Mouse (Mus musculus) CH12.LX (cell line): ENCODE results near the gene Acp7. TPM values are rescaled to one million over a fixed set of nuclear protein-coding genes. Genes with fewer than 3 reads are reported as not detected.
A peak's percentile ranks its signal among the peaks of the same experiment; 100 is the strongest.
"Not testable (repeated sequence)": the region's sequence is repeated elsewhere in the genome, so short reads cannot be mapped to it uniquely, and the experiment has no call there.

Experiments
- DNase-seq: peaks from one replicate; pipeline ENCODE4 v3.0.0-alpha.2; 2013; ENCODE audit errors: extremely low read depth
- H3K27ac ChIP-seq: 2 replicates; pipeline ENCODE4 v1.5.1; 2012; ENCODE audit warnings: low read depth, mild to moderate bottlenecking, control low read depth, moderate library complexity; ENCODE audit not compliant: insufficient read depth
- H3K27me3 ChIP-seq: replicated peaks from 2 replicates; pipeline ENCODE3; 2012; ENCODE audit warnings: inconsistent platforms
- H3K36me3 ChIP-seq, 2 experiments: replicated peaks in 1 of 2; 2 replicates each; pipeline versions ENCODE3 to v1.6.1; 2012; ENCODE audit warnings: inconsistent platforms in 1 of 2, low read length in 1 of 2, mild to moderate bottlenecking in 1 of 2, mixed read lengths in 1 of 2, moderate library complexity in 1 of 2; ENCODE audit not compliant: control insufficient read depth in 1 of 2, insufficient read depth in 1 of 2
- H3K4me1 ChIP-seq, 2 experiments: 2 replicates each; pipeline ENCODE4 v1.6.1; 2012; ENCODE audit warnings: inconsistent platforms in 1 of 2, moderate library complexity in 1 of 2; ENCODE audit not compliant: insufficient read depth in 2 of 2, control insufficient read depth in 1 of 2
- H3K4me2 ChIP-seq: 2 replicates; pipeline ENCODE4 v1.6.1; 2012; ENCODE audit warnings: low read depth, mild to moderate bottlenecking, control low read depth; ENCODE audit not compliant: poor library complexity, insufficient read depth, severe bottlenecking
- H3K4me3 ChIP-seq, 3 experiments: fragments of 150-350 bp in 1 of 3; sonication (generic) in 1 of 3; replicated peaks in 1 of 3; 2 replicates each; pipeline versions ENCODE3 to v1.5.1; 2011 to 2012; ENCODE audit warnings: low read depth in 2 of 3, low read length in 2 of 3, mild to moderate bottlenecking in 2 of 3, moderate library complexity in 2 of 3, control low read depth in 1 of 3, improper control_type of control experiment in 1 of 3, inconsistent platforms in 1 of 3, mixed read lengths in 1 of 3; ENCODE audit not compliant: poor library complexity in 1 of 3
- H3K79me2 ChIP-seq: replicated peaks from 2 replicates; pipeline ENCODE4 v1.6.1; 2012; ENCODE audit warnings: mild to moderate bottlenecking, moderate library complexity; ENCODE audit not compliant: control insufficient read depth, poor library complexity, insufficient read depth, severe bottlenecking; ENCODE audit errors: extremely low read depth
- H3K9ac ChIP-seq: 2 replicates; pipeline ENCODE4 v1.6.1; 2012; ENCODE audit warnings: low read depth, mild to moderate bottlenecking, control low read depth, moderate library complexity; ENCODE audit not compliant: insufficient read depth
- H3K9me3 ChIP-seq: replicated peaks from 2 replicates; pipeline ENCODE3; 2012; ENCODE audit warnings: low read length, inconsistent platforms, mixed read lengths
- CTCF ChIP-seq, 2 experiments: IDR thresholded peaks in 1 of 2; conservative IDR thresholded peaks in 1 of 2; 2 replicates each; pipeline ENCODE4 v1.5.1; 2011 to 2012; ENCODE audit warnings: low read depth in 2 of 2, low read length in 2 of 2, improper control_type of control experiment in 1 of 2, inconsistent platforms in 1 of 2, mild to moderate bottlenecking in 1 of 2, moderate library complexity in 1 of 2
- ELF1 ChIP-seq: IDR thresholded peaks from 2 replicates; pipeline ENCODE4 v1.6.1; 2014; ENCODE audit warnings: low read depth, mild to moderate bottlenecking, inconsistent platforms, low read length, improper control_type of control experiment
- EP300 ChIP-seq: IDR thresholded peaks from 2 replicates; pipeline ENCODE4 v1.6.1; 2011; ENCODE audit warnings: low read length, improper control_type of control experiment
- HCFC1 ChIP-seq: IDR thresholded peaks from 2 replicates; pipeline ENCODE4 v1.6.1; 2012; ENCODE audit warnings: low read depth, mild to moderate bottlenecking, inconsistent platforms, low read length, improper control_type of control experiment
- IRF4 ChIP-seq: IDR thresholded peaks from 2 replicates; pipeline ENCODE4 v1.6.1; 2014; ENCODE audit warnings: low read depth, mild to moderate bottlenecking, inconsistent platforms, low read length, improper control_type of control experiment
- MAFK ChIP-seq: IDR thresholded peaks from 2 replicates; pipeline ENCODE4 v1.6.1; 2011; ENCODE audit warnings: low read length, improper control_type of control experiment; ENCODE audit not compliant: insufficient replicate concordance
- NRF1 ChIP-seq: IDR thresholded peaks from 2 replicates; pipeline ENCODE4 v1.6.1; 2014; ENCODE audit warnings: low read depth, mild to moderate bottlenecking, inconsistent platforms, low read length, improper control_type of control experiment, moderate library complexity
- RAD21 ChIP-seq: IDR thresholded peaks from 2 replicates; pipeline ENCODE4 v1.6.1; 2011; ENCODE audit warnings: low read depth, mild to moderate bottlenecking, low read length, improper control_type of control experiment, moderate library complexity
- SIN3A ChIP-seq: IDR thresholded peaks from 2 replicates; pipeline ENCODE4 v1.6.1; 2012; ENCODE audit warnings: low read length, improper control_type of control experiment, inconsistent platforms
- SMC3 ChIP-seq: IDR thresholded peaks from 2 replicates; pipeline ENCODE4 v1.6.1; 2011; ENCODE audit warnings: low read depth, low read length, improper control_type of control experiment
- ZMIZ1 ChIP-seq: IDR thresholded peaks from 2 replicates; pipeline ENCODE4 v1.6.1; 2012; ENCODE audit warnings: low read depth, mild to moderate bottlenecking, inconsistent platforms, low read length, improper control_type of control experiment
- ZNF384 ChIP-seq: IDR thresholded peaks from 2 replicates; pipeline ENCODE4 v1.6.1; 2012; ENCODE audit warnings: low read depth, low read length, improper control_type of control experiment, inconsistent platforms
- dilution Hi-C: fragments of 300-500 bp; cut with MboI; formaldehyde crosslinking; loops from 2 replicates; pipeline ENCODE4 v1.14.3; 2020; ENCODE audit warnings: low sequenced_read_pairs; ENCODE audit not compliant: extremely low pct_unique_long_range_greater_than_20kb, extremely low pct_ligation_motif_present
- in situ Hi-C: fragments of 300-500 bp; cut with MboI; formaldehyde crosslinking; loops from 3 replicates; pipeline ENCODE4 v1.14.3; 2019; ENCODE audit warnings: low sequenced_read_pairs, low pct_ligation_motif_present, low pct_unique_long_range_greater_than_20kb, mixed read lengths
- polyA plus RNA-seq: library from polyadenylated mRNA; unstranded; fragments of >175 nt; gene quantifications from 2 replicates; pipeline ENCODE4 v1.2.1, GENCODE M21; 2012; ENCODE audit warnings: low read depth; ENCODE audit not compliant: insufficient read length
- total RNA-seq, 2 experiments: library from RNA; depleted of rRNA; stranded (reverse); fragments of 300-350 nt in 1 of 2; fragments of >200 nt in 1 of 2; gene quantifications; 2 replicates each; pipeline ENCODE4 v1.2.3; 2012 to 2014

Gene Acp7
- total and polyA plus RNA-seq, 3 experiments: not detected

DNA sequence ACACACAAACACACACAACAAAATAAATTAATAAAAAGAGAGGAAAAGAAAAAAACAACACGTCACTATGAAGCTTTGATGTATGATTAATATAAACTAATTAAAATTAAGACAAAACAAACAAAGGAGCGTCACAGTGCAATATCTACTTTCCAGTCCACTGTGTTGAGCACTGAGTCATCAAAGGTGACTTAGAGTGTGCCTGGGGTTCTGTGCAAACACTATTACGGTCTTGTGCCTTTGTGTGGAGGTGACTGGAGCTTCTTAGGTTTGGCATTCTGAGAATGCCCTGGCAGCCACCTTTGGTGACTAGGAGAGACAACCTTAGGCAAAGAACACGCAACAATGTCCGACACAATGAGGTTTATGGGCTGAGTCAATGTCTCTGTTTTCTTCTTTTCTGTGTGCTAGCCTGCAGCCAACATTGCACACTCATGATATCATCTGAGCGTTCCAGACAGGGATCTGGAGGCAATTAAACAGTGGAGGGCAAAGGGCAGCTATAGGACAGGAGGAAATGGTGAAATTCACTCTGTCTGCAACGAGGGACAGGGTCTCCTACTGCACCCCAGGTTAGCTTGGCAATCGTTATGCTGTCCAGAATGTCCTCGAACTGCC lies 11.9 kb downstream of the Acp7 start:
- Histone ChIP-seq H3K9ac (no peak overlapping the region), H3K27me3 (peaks cover 38% of the 10 kb centered on the region), H3K4me1 (no peaks in the 10 kb centered on the region; a peak in 1 of 4 replicates), H3K36me3 (no peaks in the 10 kb centered on the region), H3K79me2 (no peaks in the 10 kb centered on the region), H3K9me3 (no peaks in the 10 kb centered on the region), H3K4me3 (no peak overlapping the region), H3K4me2 (no peak overlapping the region), H3K27ac (no peak overlapping the region)
- DNase-seq: no peak
- in situ Hi-C loops (no loop called here), dilution Hi-C loops (no loop called here)
- TF ChIP-seq ELF1: no peak

DNA sequence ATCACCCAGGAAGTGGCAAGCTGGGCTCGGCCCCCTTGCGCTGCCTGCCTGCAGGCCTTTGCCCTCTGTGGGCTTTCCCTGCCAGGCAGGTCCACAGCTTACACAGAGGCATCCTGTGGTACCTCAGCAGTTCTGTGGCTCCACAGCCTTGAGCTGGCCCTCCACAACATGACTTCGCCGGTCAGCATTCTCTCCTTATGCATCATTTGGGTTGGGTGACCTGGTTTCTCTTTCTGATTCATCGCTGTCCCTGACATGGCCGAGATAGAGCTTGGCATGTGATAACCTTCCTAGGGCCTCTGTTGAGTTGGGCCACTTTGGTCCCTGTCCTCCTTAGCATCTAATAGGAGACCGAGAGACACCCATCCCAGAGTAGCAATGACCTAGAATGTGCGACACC lies 25.2 kb downstream of the Acp7 start:
- no peak for DNase-seq
- H3K27ac ChIP-seq: no peak overlapping the region
- H3K9me3 ChIP-seq: no peaks in the 10 kb centered on the region
- no peaks in the 10 kb centered on the region for H3K79me2 ChIP-seq
- no peak for TF ChIP-seq ZMIZ1
- H3K27me3 ChIP-seq: no peaks in the 10 kb centered on the region
- no peak overlapping the region for H3K4me2 ChIP-seq
- H3K36me3 ChIP-seq: no peaks in the 10 kb centered on the region
- no peak overlapping the region for H3K9ac ChIP-seq
- dilution Hi-C loops: no loop called here
- in situ Hi-C loops: no loop called here
- peaks cover 4 to 12% of the 10 kb centered on the region in 2 experiments; a peak in 3 of 4 replicates for H3K4me1 ChIP-seq
- H3K4me3 ChIP-seq: no peak overlapping the region

DNA sequence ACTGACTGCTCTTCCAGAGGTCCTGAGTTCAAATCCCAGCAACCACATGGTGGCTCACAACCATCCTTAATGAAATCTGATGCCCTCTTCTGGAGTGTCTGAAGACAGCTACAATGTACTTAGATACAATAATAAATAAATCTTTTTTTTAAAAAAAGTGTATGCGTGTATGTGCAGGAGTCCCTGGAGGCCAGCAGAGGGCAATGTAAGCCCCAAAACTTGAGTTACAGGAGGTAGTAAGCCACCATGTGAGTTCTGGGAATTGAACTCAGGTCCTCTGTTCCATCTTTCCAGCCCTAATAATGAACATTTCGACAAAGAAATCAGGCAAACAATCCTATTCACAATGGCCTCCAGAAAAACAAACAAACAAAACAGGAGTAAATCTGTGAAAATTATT lies 27.3 kb downstream of the Acp7 start:
- H3K27me3 ChIP-seq, H3K27ac ChIP-seq, H3K36me3 ChIP-seq, H3K9me3 ChIP-seq, in situ Hi-C loops: not testable (repeated sequence)
- H3K4me1 ChIP-seq: peaks cover 2 to 20% of the 10 kb centered on the region in 2 experiments; a peak in 3 of 4 replicates
- peak in 1 of 2 experiments; percentile 57; a peak in 2 of 4 replicates for TF ChIP-seq CTCF (conservative IDR thresholded peaks at IDR 0.05 in 1 of 2, IDR thresholded peaks at IDR 0.05 in 1 of 2; ENCODE audit: low read depth in 2 of 2, low read length in 2 of 2)
- peak; percentile 51 for TF ChIP-seq SMC3
- peak; percentile 29 for TF ChIP-seq RAD21
- peak; percentile 35; the same call in 1 of the 2 replicates for TF ChIP-seq ZNF384
- TF ChIP-seq, all 38 proteins: peak for 4; not testable (repeated sequence) for 34
- dilution Hi-C loops, H3K4me2 ChIP-seq, DNase-seq, H3K9ac ChIP-seq, H3K4me3 ChIP-seq, H3K79me2 ChIP-seq: not testable (repeated sequence)

DNA sequence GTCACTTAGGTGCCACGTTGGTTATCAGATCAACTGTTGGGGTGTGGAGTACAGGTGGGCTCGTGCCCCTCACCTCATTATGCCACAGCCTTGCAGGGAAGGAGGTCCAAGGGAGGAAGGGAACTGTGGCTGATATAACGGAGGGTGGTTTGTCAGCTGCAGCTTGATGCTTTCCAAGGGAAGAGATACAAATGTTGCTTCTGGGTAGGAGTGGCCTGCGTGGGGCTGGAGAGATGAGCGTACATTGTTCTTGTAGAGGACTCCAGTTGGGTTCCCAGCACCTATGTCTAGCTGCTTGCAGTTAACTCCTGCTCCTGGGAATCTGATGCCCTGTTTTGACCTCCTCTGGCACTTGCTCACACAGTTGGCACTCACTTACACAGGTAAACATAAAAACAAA lies 28.0 kb downstream of the Acp7 start:
- Histone ChIP-seq H3K9me3 (no peaks in the 10 kb centered on the region), H3K4me2 (no peak overlapping the region), H3K27ac (no peak overlapping the region), H3K27me3 (no peaks in the 10 kb centered on the region), H3K79me2 (no peaks in the 10 kb centered on the region), H3K4me3 (no peak overlapping the region), H3K9ac (no peak overlapping the region), H3K4me1 (peaks cover 2 to 22% of the 10 kb centered on the region in 2 experiments; a peak in 3 of 4 replicates), H3K36me3 (no peaks in the 10 kb centered on the region)
- dilution Hi-C loops (no loop called here), in situ Hi-C loops (no loop called here)
- no peak for DNase-seq
- TF ChIP-seq SIN3A: no peak
- TF ChIP-seq IRF4: no peak
- no peak for TF ChIP-seq MAFK
- TF ChIP-seq EP300: no peak
- TF ChIP-seq HCFC1: no peak
- no peak for TF ChIP-seq ZMIZ1
- no peak for TF ChIP-seq NRF1
